Mouse (Mus musculus) adrenal gland, postnatal 36 days (tissue): Measurements from ENCODE around the gene Pfn1. TPM values are rescaled to one million over a fixed set of nuclear protein-coding genes. Genes with fewer than 3 reads are reported as not detected.
A peak's percentile ranks its signal among the peaks of the same experiment; 100 is the strongest.

ENCODE experiments used
- DNase-seq, 2 experiments: peaks; one replicate each; pipeline ENCODE4 v3.0.0; 2021; ENCODE audit warnings: mixed read lengths in 1 of 2
- total RNA-seq, 2 experiments: library from RNA; stranded (reverse); gene quantifications; 2 replicates each; pipeline ENCODE4 v1.2.3; 2021

The Pfn1 gene
- total RNA-seq, 2 experiments from 2014 or later = 853 to 925 TPM

GRCm38 (mm10) chr11:70654923-70655570, 603 bp upstream of the Pfn1 start:
- peak; percentile 88 to 93 for DNase-seq

GRCm38 (mm10) chr11:70653345-70654197, 873 bp downstream of the Pfn1 start:
- peak; percentile 75 to 87 for DNase-seq

GRCm38 (mm10) chr11:70652884-70653344, 1.5 kb downstream of the Pfn1 start:
- DNase-seq = no peak

- DNase-seq = peak in 1 of 2 experiments; percentile 49
Measured at GRCm38 (mm10) chr11:70652029-70652883, 2.2 kb downstream of the Pfn1 start.

GRCm38 (mm10) chr11:70651391-70651790, 3.1 kb downstream of the Pfn1 start:
- peak; percentile 74 to 76 for DNase-seq

- DNase-seq = no peak
Measured at GRCm38 (mm10) chr11:70650322-70651175, 3.9 kb downstream of the Pfn1 start.

GRCm38 (mm10) chr11:70649185-70649734, 5.2 kb downstream of the Pfn1 start:
- DNase-seq = no peak

GRCm38 (mm10) chr11:70648512-70648911, 5.9 kb downstream of the Pfn1 start:
- DNase-seq = no peak

GRCm38 (mm10) chr11:70647716-70648420, 6.6 kb downstream of the Pfn1 start:
- DNase-seq = peak; percentile 53 to 58

GRCm38 (mm10) chr11:70646691-70647650, 7.5 kb downstream of the Pfn1 start, which contains the start of the genes Rnf167 and Slc25a11:
Rnf167 (plus strand) TSS chr11:70647235.
Slc25a11 (minus strand) TSS chr11:70647479.
- peak; percentile 96 to 97 for DNase-seq

GRCm38 (mm10) chr11:70646259-70646555, 8.2 kb downstream of the Pfn1 start:
- no peak for DNase-seq

- no peak for DNase-seq
Measured at GRCm38 (mm10) chr11:70645461-70646258, 8.8 kb downstream of the Pfn1 start.

GRCm38 (mm10) chr11:70644564-70645103, 9.8 kb downstream of the Pfn1 start:
- DNase-seq = no peak

- no peak for DNase-seq
Measured at GRCm38 (mm10) chr11:70643051-70643450, 11.4 kb downstream of the Pfn1 start.

- DNase-seq = no peak
Measured at GRCm38 (mm10) chr11:70641241-70641640, 13.2 kb downstream of the Pfn1 start.

- peak in 1 of 2 experiments; percentile 52 for DNase-seq
Measured at GRCm38 (mm10) chr11:70639976-70640375, 14.5 kb downstream of the Pfn1 start.

- no peak for DNase-seq
Measured at GRCm38 (mm10) chr11:70638714-70639278, 15.6 kb downstream of the Pfn1 start, which contains the start of gene Gp1ba. Gp1ba (plus strand) TSS chr11:70639122.
